Comparison of ENCODE assay signal across 27 mouse cellular contexts in genomic region chr7:122631151-122631550, GRCm38 (mm10). TPM values are rescaled to one million over a fixed set of nuclear protein-coding genes. Genes with fewer than 3 reads are reported as not detected.
"Had no signal": no experiment of that assay in that cellular context is flagged by ENCODE, and none has a peak within 500 bp of the region (broad histone marks: within the 10 kb centered on the region; RNA-seq: fewer than 3 reads in every experiment).

No protein-coding gene starts in this region.

- H3K4me1 ChIP-seq: embryonic facial prominence, embryonic 10.5 days; embryonic facial prominence, embryonic 12.5 days; embryonic facial prominence, embryonic 13.5 days; embryonic facial prominence, embryonic 15.5 days; forebrain, embryonic 12.5 days; forebrain, embryonic 13.5 days; forebrain, embryonic 15.5 days; heart, embryonic 10.5 days had no signal

- H3K27ac ChIP-seq: embryonic facial prominence, embryonic 10.5 days; embryonic facial prominence, embryonic 12.5 days; embryonic facial prominence, embryonic 13.5 days; embryonic facial prominence, embryonic 15.5 days; forebrain, embryonic 10.5 days; forebrain, embryonic 12.5 days; forebrain, embryonic 13.5 days; forebrain, embryonic 15.5 days; gastrocnemius, adult 2 months; heart, adult 2 months; heart, embryonic 10.5 days had no signal

- H3K4me3 ChIP-seq: embryonic facial prominence, embryonic 10.5 days; embryonic facial prominence, embryonic 12.5 days; embryonic facial prominence, embryonic 13.5 days; embryonic facial prominence, embryonic 15.5 days; erythroblast, embryonic 14.5 days; forebrain, embryonic 10.5 days; forebrain, embryonic 12.5 days; forebrain, embryonic 13.5 days; forebrain, embryonic 15.5 days; gastrocnemius, adult 2 months; heart, adult 2 months; heart, embryonic 10.5 days had no signal

- DNase-seq: embryo, embryonic 11 days; forebrain, postnatal 0 days; gastrocnemius, adult 2 months; gastrocnemius, postnatal 10 days; gastrocnemius, postnatal 14 days; gastrocnemius, postnatal 25 days; gastrocnemius, postnatal 36 days; heart, adult 11 months; heart, adult 18-20 months; heart, adult 2 months had no signal

RNA-seq across cellular contexts. Expression of gene Cacng3, which starts 39.1 kb away (rescaled TPM):
- total RNA-seq: common myeloid progenitor, adult 5-6 weeks; gastrocnemius, adult 18-20 months; gastrocnemius, adult 2 months; gastrocnemius, adult 8-10 months; gastrocnemius, postnatal 25 days; gastrocnemius, postnatal 36 days; gastrocnemius, postnatal 4 days; granulocyte monocyte progenitor cell, adult 5-6 weeks; heart, adult 18-20 months; heart, adult 2 months; heart, adult 8-10 months had no signal
- polyA plus RNA-seq: embryonic facial prominence, embryonic 12.5 days; embryonic facial prominence, embryonic 13.5 days; erythroblast, embryonic 14.5 days; gonadal fat pad, adult 2 months; heart, adult 2 months; heart, embryonic 10.5 days had no signal
